Mouse (Mus musculus) kidney, embryonic 14.5 days (tissue): ENCODE data around the gene Zfp385b. TPM values are rescaled to one million over a fixed set of nuclear protein-coding genes. Genes with fewer than 3 reads are reported as not detected.
A peak's percentile ranks its signal among the peaks of the same experiment; 100 is the strongest.

ENCODE experiments used
- ATAC-seq: fragments of 200-750 bp; cut with Nextera tagmentation; 2 replicates; pipeline ENCODE4 v1.8.0; 2017; ENCODE audit warnings: moderate number of reproducible peaks, mild to moderate bottlenecking, moderate TSS enrichment, moderate library complexity; ENCODE audit not compliant: low FRiP score, low TSS enrichment
- H3K27ac ChIP-seq: fragments of 300-500 bp; sonication (generic); 2 replicates; pipeline ENCODE4 v1.5.1; 2014; ENCODE audit warnings: low read depth, mild to moderate bottlenecking, low read length, moderate library complexity, mixed read lengths
- H3K27me3 ChIP-seq: fragments of 300-500 bp; sonication (generic); 2 replicates; pipeline ENCODE4 v1.6.1; 2014; ENCODE audit warnings: mild to moderate bottlenecking, low read length; ENCODE audit not compliant: control insufficient read depth, insufficient read depth
- H3K36me3 ChIP-seq: fragments of 300-500 bp; sonication (generic); 2 replicates; pipeline ENCODE4 v1.6.1; 2014; ENCODE audit warnings: low read length, mixed read lengths; ENCODE audit not compliant: control insufficient read depth, insufficient read depth
- H3K4me1 ChIP-seq: fragments of 300-500 bp; sonication (generic); 2 replicates; pipeline ENCODE4 v1.6.1; 2014; ENCODE audit warnings: low read length, mixed read lengths; ENCODE audit not compliant: control insufficient read depth, insufficient read depth
- H3K4me2 ChIP-seq: fragments of 300-500 bp; sonication (generic); replicated peaks from 2 replicates; pipeline ENCODE4 v1.6.1; 2014; ENCODE audit warnings: low read depth, mild to moderate bottlenecking, low read length
- H3K4me3 ChIP-seq: fragments of 300-500 bp; sonication (generic); 2 replicates; pipeline ENCODE4 v1.5.1; 2014; ENCODE audit warnings: mild to moderate bottlenecking, low read length
- H3K9ac ChIP-seq: fragments of 300-500 bp; sonication (generic); 2 replicates; pipeline ENCODE4 v1.6.1; 2014; ENCODE audit warnings: low read depth, mild to moderate bottlenecking, low read length, moderate library complexity
- H3K9me3 ChIP-seq: fragments of 300-500 bp; sonication (generic); 2 replicates; pipeline ENCODE4 v1.6.1; 2016; ENCODE audit warnings: low read length; ENCODE audit not compliant: control insufficient read depth
- WGBS: fragments of 180-500 bp; shearing (Covaris S2); extraction: QIAGEN DNeasy Blood & Tissue Kit; methylation state at CpG from one replicate; pipeline ENCODE4 v1.1.7; 2014; 5-methylcytosine and 5-hydroxymethylcytosine counted together
- polyA plus RNA-seq: library from polyadenylated mRNA; unstranded; fragments of >200 nt; fragmentation: Nextera tagmentation; extraction: Ambion mirVana; gene quantifications from 2 replicates; pipeline ENCODE4 v1.2.1, GENCODE M21; 2014

Gene Zfp385b
- polyA plus RNA-seq = 4.5 and 7.1 TPM in 2 replicates

- H3K36me3 ChIP-seq = no peaks in the 10 kb centered on the region
- peaks cover 19% of the 10 kb centered on the region for H3K27me3 ChIP-seq
- no peak within 1 kb of the TSS for H3K9ac ChIP-seq
- peaks cover 3% of the 10 kb centered on the region for H3K4me1 ChIP-seq
- ATAC-seq = no peak
- H3K27ac ChIP-seq = no peak within 1 kb of the TSS
- no peak within 1 kb of the TSS for H3K4me2 ChIP-seq
- peaks cover 3% of the 10 kb centered on the region; the same call in 1 of the 2 replicates for H3K9me3 ChIP-seq
- H3K4me3 ChIP-seq = no peak within 1 kb of the TSS
Observed at GRCm38 (mm10) chr2:77819539-77819938, at the start of gene Zfp385b. Gene Zfp385b, minus strand, starts transcription at chr2:77819639.

GRCm38 (mm10) chr2:77863934-77864333, 44.5 kb upstream of the Zfp385b start:
- WGBS = 25% methylated on average over 6 of the region's 6 CpGs
- Histone ChIP-seq H3K27me3 (no peaks in the 10 kb centered on the region), H3K4me3 (peak overlapping the region; percentile 20), H3K4me1 (0 out of 2 replicates have a peak, but pooled peaks cover 6% of the 10 kb centered on the region), H3K27ac (no peak overlapping the region), H3K9ac (no peak overlapping the region), H3K36me3 (no peaks in the 10 kb centered on the region), H3K9me3 (no peaks in the 10 kb centered on the region), H3K4me2 (peak overlapping the region; percentile 33)
- ATAC-seq = peak; percentile 83; the same call in 1 of the 2 replicates

- Histone ChIP-seq H3K9ac (no peak overlapping the region), H3K36me3 (no peaks in the 10 kb centered on the region), H3K4me2 (peak overlapping the region; percentile 33), H3K27ac (no peak overlapping the region), H3K4me3 (peak overlapping the region; percentile 20), H3K27me3 (no peaks in the 10 kb centered on the region), H3K4me1 (0 out of 2 replicates have a peak, but pooled peaks cover 6% of the 10 kb centered on the region), H3K9me3 (no peaks in the 10 kb centered on the region)
- 54% methylated on average over 15 of the region's 15 CpGs for WGBS
- peak; percentile 69 for ATAC-seq
Observed at GRCm38 (mm10) chr2:77863522-77863921, 44.1 kb upstream of the Zfp385b start.

GRCm38 (mm10) chr2:77841464-77841863, 22.0 kb upstream of the Zfp385b start:
- ATAC-seq = no peak
- Histone ChIP-seq H3K9me3 (no peaks in the 10 kb centered on the region), H3K4me3 (no peak overlapping the region), H3K9ac (no peak overlapping the region), H3K36me3 (no peaks in the 10 kb centered on the region), H3K27me3 (no peaks in the 10 kb centered on the region), H3K4me1 (no peaks in the 10 kb centered on the region), H3K4me2 (no peak overlapping the region), H3K27ac (no peak overlapping the region)
- 38% methylated on average over 6 of the region's 6 CpGs for WGBS

DNA sequence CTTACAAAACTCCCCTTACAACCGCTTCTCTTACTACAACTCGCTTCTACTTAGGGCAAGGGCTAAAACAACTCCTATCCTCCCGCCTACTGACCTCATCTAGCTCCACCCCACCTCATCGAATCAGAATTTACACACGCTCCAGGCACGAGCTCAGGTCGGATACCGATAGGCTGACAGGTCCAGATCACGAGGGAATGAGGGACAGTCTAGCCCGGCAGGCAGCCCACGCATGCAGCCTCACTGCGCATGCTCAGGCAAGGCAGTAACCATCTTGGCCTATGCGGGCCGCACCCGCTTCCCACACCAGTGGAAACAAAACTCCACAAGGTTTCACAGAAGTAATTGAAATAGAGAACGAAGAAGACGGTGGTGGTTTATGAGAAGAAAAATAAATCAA, 20.1 kb upstream of the Zfp385b start:
- H3K27ac ChIP-seq = no peak overlapping the region
- no peaks in the 10 kb centered on the region for H3K9me3 ChIP-seq
- peak; percentile 64 for ATAC-seq
- no peak overlapping the region for H3K4me3 ChIP-seq
- H3K4me2 ChIP-seq = no peak overlapping the region
- H3K27me3 ChIP-seq = no peaks in the 10 kb centered on the region
- no peaks in the 10 kb centered on the region for H3K36me3 ChIP-seq
- H3K4me1 ChIP-seq = no peaks in the 10 kb centered on the region
- 55% methylated on average over 17 of the region's 17 CpGs for WGBS
- no peak overlapping the region for H3K9ac ChIP-seq

GRCm38 (mm10) chr2:77838688-77839087, 19.2 kb upstream of the Zfp385b start:
- H3K27me3 ChIP-seq = no peaks in the 10 kb centered on the region
- no peak overlapping the region for H3K4me3 ChIP-seq
- no peak overlapping the region for H3K27ac ChIP-seq
- no peaks in the 10 kb centered on the region for H3K4me1 ChIP-seq
- H3K9ac ChIP-seq = no peak overlapping the region
- no peak overlapping the region for H3K4me2 ChIP-seq
- no peaks in the 10 kb centered on the region for H3K9me3 ChIP-seq
- no peak for ATAC-seq
- H3K36me3 ChIP-seq = no peaks in the 10 kb centered on the region
- WGBS = 86% methylated on average over 1 of the region's 1 CpGs

- no peak for ATAC-seq
- Histone ChIP-seq H3K4me1 (no peaks in the 10 kb centered on the region), H3K4me3 (no peak overlapping the region), H3K27me3 (no peaks in the 10 kb centered on the region), H3K36me3 (no peaks in the 10 kb centered on the region), H3K9ac (no peak overlapping the region), H3K9me3 (no peaks in the 10 kb centered on the region), H3K4me2 (no peak overlapping the region), H3K27ac (no peak overlapping the region)
- 55% methylated on average over 3 of the region's 3 CpGs for WGBS
Observed at GRCm38 (mm10) chr2:77835781-77836180, 16.3 kb upstream of the Zfp385b start.

DNA sequence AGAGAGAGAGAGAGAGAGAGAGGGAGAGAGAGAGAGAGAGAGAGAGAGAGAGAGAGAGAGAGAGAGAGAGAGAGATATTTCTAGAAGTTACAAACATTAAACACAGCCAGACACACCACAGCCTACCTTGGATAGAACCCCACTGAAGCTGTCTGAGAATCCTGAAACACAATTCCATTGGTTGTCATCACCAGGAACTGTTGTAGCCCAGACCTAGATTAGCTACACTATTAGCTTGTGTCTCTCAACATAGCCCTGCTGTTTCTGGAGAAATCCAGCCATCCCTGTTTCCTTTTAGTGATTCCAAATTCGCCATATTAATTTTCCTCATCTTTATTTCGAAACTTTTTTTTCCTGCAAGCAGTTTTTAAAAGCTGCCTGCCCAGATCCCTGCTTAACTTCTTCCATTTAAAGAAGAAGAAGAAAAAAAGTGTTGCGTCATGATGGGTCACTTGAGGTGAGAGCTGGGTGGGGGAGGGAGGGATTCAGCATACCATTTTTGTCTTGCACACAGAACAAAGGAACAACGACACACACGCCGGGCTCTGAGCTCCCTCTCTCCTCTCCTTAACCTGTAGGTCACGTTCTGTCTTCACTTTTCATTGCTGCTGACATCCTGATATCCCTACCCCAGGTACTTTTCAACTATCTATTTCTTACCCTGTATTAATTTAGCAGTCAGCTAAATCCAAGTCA, 6.8 kb upstream of the Zfp385b start:
- Histone ChIP-seq H3K4me1 (no peaks in the 10 kb centered on the region), H3K9me3 (peaks cover 3% of the 10 kb centered on the region; the same call in 1 of the 2 replicates), H3K27ac (no peak overlapping the region), H3K4me3 (no peak overlapping the region), H3K36me3 (no peaks in the 10 kb centered on the region), H3K9ac (no peak overlapping the region), H3K27me3 (no peaks in the 10 kb centered on the region), H3K4me2 (no peak overlapping the region)
- WGBS = 44% methylated on average over 7 of the region's 7 CpGs
- ATAC-seq = no peak

GRCm38 (mm10) chr2:77823026-77823425, 3.6 kb upstream of the Zfp385b start:
- no peaks in the 10 kb centered on the region for H3K36me3 ChIP-seq
- peaks cover 3% of the 10 kb centered on the region; the same call in 1 of the 2 replicates for H3K9me3 ChIP-seq
- no peak overlapping the region for H3K27ac ChIP-seq
- H3K4me3 ChIP-seq = no peak overlapping the region
- no peak overlapping the region for H3K4me2 ChIP-seq
- no peak overlapping the region for H3K9ac ChIP-seq
- no peaks in the 10 kb centered on the region for H3K4me1 ChIP-seq
- H3K27me3 ChIP-seq = peaks cover 2% of the 10 kb centered on the region; the same call in 1 of the 2 replicates
- 84% methylated on average over 5 of the region's 5 CpGs for WGBS
- no peak for ATAC-seq
